ENCODE assay signal across 9 mouse cellular contexts in genomic region chr6:29473941-29474691, GRCm38 (mm10). TPM values are rescaled to one million over a fixed set of nuclear protein-coding genes. Genes with fewer than 3 reads are reported as not detected.
DNase-seq lines count a peak whose midpoint lies in the region; ATAC-seq lines count a peak whose summit lies in the region.
"Had no signal": no experiment of that assay in that cellular context is flagged by ENCODE, and none has a peak within 500 bp of the region (broad histone marks: within the 10 kb centered on the region; RNA-seq: fewer than 3 reads in every experiment).

No protein-coding gene starts in this region.

- H3K27me3 ChIP-seq in forebrain, embryonic 10.5 days (ENCODE audit: poor library complexity, severe bottlenecking) = peaks cover 39% of the 10 kb centered on the region
- H3K27me3 ChIP-seq in heart, embryonic 15.5 days = 0 out of 2 replicates have a peak, but pooled peaks cover 3% of the 10 kb centered on the region
- peaks cover 43% of the 10 kb centered on the region for H3K27me3 ChIP-seq in liver, embryonic 12.5 days (replicated peaks)
- no peaks in the 10 kb centered on the region for H3K27me3 ChIP-seq in splenic B cell, adult 2 months (ENCODE audit: control insufficient read depth, insufficient read depth, low read length, poor library complexity, severe bottlenecking)

- H3K27ac ChIP-seq in forebrain, embryonic 10.5 days = peak overlapping the region; percentile 72
- peak overlapping the region; percentile 56 for H3K27ac ChIP-seq in heart, embryonic 15.5 days
- H3K27ac ChIP-seq in liver, embryonic 12.5 days = no peak overlapping the region

- DNase-seq in CD4-positive, CD25-positive, alpha-beta regulatory T cell, adult 2 months (ENCODE audit: low read depth, low spot score) = peak; percentile 86
- peak; percentile 66 for DNase-seq in c-Kit-negative CD71-positive TER-119-positive erythroid progenitor cells, embryonic 14.5 days (ENCODE audit: low read depth, low spot score)
- DNase-seq in forebrain, embryonic 10.5 days (ENCODE audit: extremely low spot score, low spot score) = peak; percentile 83
- DNase-seq in kidney, postnatal 10 days = peak; percentile 92
- DNase-seq in naive thymus-derived CD4-positive, alpha-beta T cell, adult 2 months (ENCODE audit: low read depth) = peak; percentile 81
- DNase-seq in splenic B cell, adult 2 months (ENCODE audit: low read depth, low spot score) = peak; percentile 78

- H3K9me3 ChIP-seq in forebrain, embryonic 10.5 days = no peaks in the 10 kb centered on the region
- no peaks in the 10 kb centered on the region for H3K9me3 ChIP-seq in heart, embryonic 15.5 days (replicated peaks)
- no peaks in the 10 kb centered on the region for H3K9me3 ChIP-seq in liver, embryonic 12.5 days (replicated peaks)

- peak; percentile 85 for ATAC-seq in heart, embryonic 15.5 days (replicated peaks; ENCODE audit: insufficient number of reproducible peaks, insufficient read depth, low FRiP score, low read depth)
- ATAC-seq in liver, embryonic 12.5 days = peak; percentile 98

- 2% methylated on average over 33 of the region's 33 CpGs for WGBS in forebrain, embryonic 10.5 days
- 5% methylated on average over 32 of the region's 33 CpGs for WGBS in heart, embryonic 15.5 days
- 4% methylated on average over 33 of the region's 33 CpGs for WGBS in liver, embryonic 12.5 days (ENCODE audit: insufficient replicate concordance)

- peak overlapping the region; percentile 60 for H3K9ac ChIP-seq in heart, embryonic 15.5 days
- peak overlapping the region; percentile 68 for H3K9ac ChIP-seq in liver, embryonic 12.5 days

- peak overlapping the region; percentile 64 for H3K4me3 ChIP-seq in forebrain, embryonic 10.5 days
- peak overlapping the region; percentile 60 for H3K4me3 ChIP-seq in heart, embryonic 15.5 days
- peak overlapping the region; percentile 57 for H3K4me3 ChIP-seq in liver, embryonic 12.5 days

- H3K4me2 ChIP-seq in heart, embryonic 15.5 days = peak overlapping the region; percentile 91
- H3K4me2 ChIP-seq in liver, embryonic 12.5 days = peak overlapping the region; percentile 81

- H3K36me3 ChIP-seq in forebrain, embryonic 10.5 days (replicated peaks) = peaks cover 23% of the 10 kb centered on the region
- peaks cover 17% of the 10 kb centered on the region for H3K36me3 ChIP-seq in heart, embryonic 15.5 days
- H3K36me3 ChIP-seq in liver, embryonic 12.5 days = peaks cover 25% of the 10 kb centered on the region
- peaks cover 3% of the 10 kb centered on the region; the same call in 1 of the 2 replicates for H3K36me3 ChIP-seq in splenic B cell, adult 2 months (ENCODE audit: control insufficient read depth, insufficient read depth, low read length, poor library complexity, severe bottlenecking)

- peaks cover 16% of the 10 kb centered on the region for H3K4me1 ChIP-seq in forebrain, embryonic 10.5 days
- peaks cover 15% of the 10 kb centered on the region for H3K4me1 ChIP-seq in heart, embryonic 15.5 days (replicated peaks)
- H3K4me1 ChIP-seq in liver, embryonic 12.5 days = peaks cover 16% of the 10 kb centered on the region

RNA-seq across cellular contexts. Expression of gene Atp6v1fnb, which starts 2.9 kb away (rescaled TPM):
- 0.22 TPM in 1 of 2 replicates, not detected in the other for polyA plus RNA-seq in forebrain, embryonic 10.5 days (2016; fragmentation: Nextera tagmentation; extraction: Ambion mirVana)
- polyA plus RNA-seq in heart, embryonic 15.5 days (2015; fragmentation: Nextera tagmentation; extraction: Ambion mirVana) = not detected in 2 replicates
- not detected in 2 replicates for polyA plus RNA-seq in liver, embryonic 12.5 days (2016; fragmentation: Nextera tagmentation; extraction: Ambion mirVana)
- polyA plus RNA-seq: C2C12 had no signal

RNA-seq across cellular contexts. Expression of gene Atp6v1f, which starts 6.6 kb away (rescaled TPM):
- polyA plus RNA-seq in forebrain, embryonic 10.5 days (2016; fragmentation: Nextera tagmentation; extraction: Ambion mirVana) = 187 and 200 TPM in 2 replicates
- polyA plus RNA-seq in heart, embryonic 15.5 days (2015; fragmentation: Nextera tagmentation; extraction: Ambion mirVana) = 187 and 202 TPM in 2 replicates
- 149 and 161 TPM in 2 replicates for polyA plus RNA-seq in liver, embryonic 12.5 days (2016; fragmentation: Nextera tagmentation; extraction: Ambion mirVana)

RNA-seq across cellular contexts. Expression of gene Kcp, which starts 33.6 kb away (rescaled TPM):
- polyA plus RNA-seq in forebrain, embryonic 10.5 days (2016; fragmentation: Nextera tagmentation; extraction: Ambion mirVana) = 10.8 and 10.9 TPM in 2 replicates
- polyA plus RNA-seq in heart, embryonic 15.5 days (2015; fragmentation: Nextera tagmentation; extraction: Ambion mirVana) = 7.3 and 12.5 TPM in 2 replicates
- 2.8 and 3.2 TPM in 2 replicates for polyA plus RNA-seq in liver, embryonic 12.5 days (2016; fragmentation: Nextera tagmentation; extraction: Ambion mirVana)

RNA-seq across cellular contexts. Expression of gene Flnc, which starts 41.1 kb away (rescaled TPM):
- 2.1 and 2.6 TPM in 2 replicates for polyA plus RNA-seq in forebrain, embryonic 10.5 days (2016; fragmentation: Nextera tagmentation; extraction: Ambion mirVana)
- polyA plus RNA-seq in heart, embryonic 15.5 days (2015; fragmentation: Nextera tagmentation; extraction: Ambion mirVana) = 39.1 and 43.9 TPM in 2 replicates
- 2.2 and 2.8 TPM in 2 replicates for polyA plus RNA-seq in liver, embryonic 12.5 days (2016; fragmentation: Nextera tagmentation; extraction: Ambion mirVana)

RNA-seq across cellular contexts. Expression of gene Irf5, which starts 52.3 kb away (rescaled TPM):
- 1.1 and 1.4 TPM in 2 replicates for polyA plus RNA-seq in forebrain, embryonic 10.5 days (2016; fragmentation: Nextera tagmentation; extraction: Ambion mirVana)
- polyA plus RNA-seq in heart, embryonic 15.5 days (2015; fragmentation: Nextera tagmentation; extraction: Ambion mirVana) = 4.5 and 8.6 TPM in 2 replicates
- 5.9 and 7.2 TPM in 2 replicates for polyA plus RNA-seq in liver, embryonic 12.5 days (2016; fragmentation: Nextera tagmentation; extraction: Ambion mirVana)
